Mouse (Mus musculus) hindbrain, embryonic 15.5 days (tissue): ENCODE data around the gene Magi1. TPM values are rescaled to one million over a fixed set of nuclear protein-coding genes. Genes with fewer than 3 reads are reported as not detected.
"Not testable (repeated sequence)": the region's sequence is repeated elsewhere in the genome, so short reads cannot be mapped to it uniquely, and the experiment has no call there.

Experiments used
- ATAC-seq: fragments of 200-750 bp; cut with Nextera tagmentation; 2 replicates; pipeline ENCODE4 v1.8.0; 2017; ENCODE audit warnings: low read depth, moderate number of reproducible peaks, moderate TSS enrichment; ENCODE audit not compliant: low FRiP score
- H3K27ac ChIP-seq: fragments of 300-500 bp; sonication (generic); replicated peaks from 2 replicates; pipeline ENCODE4 v1.5.1; 2015; ENCODE audit warnings: mild to moderate bottlenecking, inconsistent platforms
- H3K27me3 ChIP-seq: fragments of 300-500 bp; sonication (generic); 2 replicates; pipeline ENCODE4 v1.6.1; 2015; ENCODE audit warnings: control low read depth, inconsistent platforms
- H3K36me3 ChIP-seq: fragments of 300-500 bp; sonication (generic); 2 replicates; pipeline ENCODE4 v1.6.1; 2015; ENCODE audit warnings: control low read depth, inconsistent platforms
- H3K4me1 ChIP-seq: fragments of 300-500 bp; sonication (generic); replicated peaks from 2 replicates; pipeline ENCODE4 v1.6.1; 2015; ENCODE audit warnings: control low read depth, inconsistent platforms
- H3K4me2 ChIP-seq: fragments of 300-500 bp; sonication (generic); 2 replicates; pipeline ENCODE4 v1.6.1; 2015; ENCODE audit warnings: moderate library complexity, mild to moderate bottlenecking, inconsistent platforms
- H3K4me3 ChIP-seq: fragments of 300-500 bp; sonication (generic); 2 replicates; pipeline ENCODE4 v1.5.1; 2015; ENCODE audit warnings: mild to moderate bottlenecking, inconsistent platforms
- H3K9ac ChIP-seq: fragments of 300-500 bp; sonication (generic); 2 replicates; pipeline ENCODE4 v1.6.1; 2015; ENCODE audit warnings: inconsistent platforms
- H3K9me3 ChIP-seq: fragments of 300-500 bp; sonication (generic); 2 replicates; pipeline ENCODE4 v1.6.1; 2016; ENCODE audit warnings: control low read depth, inconsistent platforms
- WGBS: fragments of 180-500 bp; shearing (Covaris S2); methylation state at CpG from one replicate; pipeline ENCODE4 v1.1.7; 2015; 5-methylcytosine and 5-hydroxymethylcytosine counted together
- polyA plus RNA-seq: library from polyadenylated mRNA; unstranded; fragments of >200 nt; fragmentation: Nextera tagmentation; extraction: Ambion mirVana; gene quantifications from 2 replicates; pipeline ENCODE4 v1.2.1, GENCODE M21; 2015

Gene Magi1
- polyA plus RNA-seq, 1 experiment from 2014 or later = 30.4 TPM

DNA sequence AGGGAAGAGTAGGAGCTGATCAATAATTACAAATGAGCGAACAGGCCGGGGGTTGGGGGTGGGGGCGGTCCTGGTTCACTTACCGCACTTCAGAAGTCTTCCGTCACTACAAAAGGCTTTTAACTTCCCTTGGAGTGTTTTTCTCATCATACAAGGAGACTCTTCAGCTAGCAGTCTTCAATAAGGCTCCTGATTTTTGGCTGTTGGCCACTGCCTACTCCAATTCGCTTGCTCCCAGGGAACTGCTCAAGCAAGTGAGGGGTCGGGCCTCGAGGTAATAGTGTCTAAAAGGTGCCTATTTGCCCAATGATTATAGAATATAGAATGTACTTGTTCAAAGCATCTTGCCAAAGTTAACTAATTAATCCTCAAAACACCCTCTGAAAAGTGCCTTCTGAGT is 624.2 kb downstream of the Magi1 start:
- Histone ChIP-seq H3K9me3 (no peaks in the 10 kb centered on the region), H3K36me3 (no peaks in the 10 kb centered on the region), H3K4me2 (no peak overlapping the region), H3K4me1 (no peaks in the 10 kb centered on the region), H3K27me3 (no peaks in the 10 kb centered on the region), H3K9ac (no peak overlapping the region), H3K4me3 (no peak overlapping the region), H3K27ac (no peak overlapping the region)
- 46% methylated on average over 8 of the region's 8 CpGs for WGBS
- ATAC-seq = no peak

DNA sequence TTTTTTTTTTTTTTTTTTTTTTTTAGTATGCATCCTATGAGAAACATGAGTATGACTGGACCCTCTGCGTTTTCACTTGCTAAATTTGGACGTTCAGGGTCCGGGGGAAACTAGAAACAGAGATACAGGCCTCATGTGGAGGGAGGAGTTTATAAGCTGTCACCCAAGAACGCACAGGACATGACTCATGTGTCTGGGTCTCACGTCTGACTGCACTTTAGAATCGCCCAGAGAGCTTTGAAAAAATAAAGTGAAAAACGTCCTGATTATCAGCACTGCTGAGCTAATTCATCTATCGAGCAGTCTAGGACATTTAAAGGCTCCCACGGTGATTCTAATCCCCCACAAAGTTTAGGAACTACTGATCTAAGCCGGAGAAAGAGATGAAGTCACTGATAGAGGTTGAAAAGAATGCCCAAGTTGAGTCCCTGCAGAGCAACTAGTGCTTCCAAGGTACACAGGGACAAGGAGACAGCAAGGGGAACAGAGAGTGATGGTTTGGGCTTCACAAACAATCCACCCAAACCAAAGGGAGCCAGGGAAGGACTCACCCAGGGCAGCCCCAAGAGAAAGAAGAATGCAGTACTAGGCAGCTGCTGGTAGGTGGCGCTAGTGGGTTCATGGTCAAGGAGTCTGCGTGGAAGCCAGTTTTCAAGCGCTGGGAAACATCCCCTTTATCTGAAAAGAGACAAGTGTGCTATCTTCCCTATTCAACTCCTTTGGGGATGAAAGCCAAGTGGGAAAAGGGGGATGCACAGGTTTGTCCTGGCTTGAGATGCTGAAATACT is 626.3 kb downstream of the Magi1 start:
- Histone ChIP-seq H3K36me3 (no peaks in the 10 kb centered on the region), H3K9me3 (no peaks in the 10 kb centered on the region), H3K4me2 (no peak overlapping the region), H3K9ac (no peak overlapping the region), H3K4me1 (no peaks in the 10 kb centered on the region), H3K27me3 (no peaks in the 10 kb centered on the region), H3K27ac (no peak overlapping the region), H3K4me3 (no peak overlapping the region)
- ATAC-seq = no peak
- WGBS = 40% methylated on average over 13 of the region's 13 CpGs

DNA sequence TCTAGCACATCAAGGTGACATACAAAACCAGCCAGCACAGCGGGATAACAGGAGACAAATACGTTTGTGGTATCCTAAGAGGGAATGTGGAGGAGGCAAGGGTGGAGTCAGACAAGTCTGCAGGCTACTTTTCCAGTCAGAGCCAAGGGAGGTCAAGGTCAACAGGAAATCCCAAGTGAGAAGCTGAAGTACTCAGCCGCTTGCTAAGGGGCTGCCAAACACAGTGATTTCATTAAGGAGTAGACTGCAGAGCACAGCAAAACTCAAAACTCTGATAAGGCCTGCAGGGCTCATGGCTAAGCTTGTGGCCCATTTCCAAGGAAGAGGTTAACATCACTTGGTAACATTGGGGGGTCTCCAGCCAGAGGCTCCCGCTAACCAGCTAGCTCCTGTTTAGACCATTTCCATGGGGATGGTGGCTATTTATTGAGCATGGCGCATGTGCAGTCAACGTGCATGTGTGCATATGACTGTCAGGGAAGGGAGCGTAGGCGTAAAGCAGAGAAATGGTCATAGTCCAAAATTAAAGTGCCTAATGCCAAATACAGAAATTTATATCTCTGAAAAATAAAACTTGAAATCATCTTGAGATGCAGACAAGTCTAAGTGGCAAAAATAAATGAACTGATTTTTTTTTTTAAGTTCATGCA is 635.0 kb downstream of the Magi1 start:
- Histone ChIP-seq H3K9me3 (no peaks in the 10 kb centered on the region), H3K27ac (no peak overlapping the region), H3K4me3 (no peak overlapping the region), H3K9ac (no peak overlapping the region), H3K4me1 (no peaks in the 10 kb centered on the region), H3K36me3 (no peaks in the 10 kb centered on the region), H3K27me3 (no peaks in the 10 kb centered on the region), H3K4me2 (no peak overlapping the region)
- 82% methylated on average over 8 of the region's 8 CpGs for WGBS
- ATAC-seq = no peak

DNA sequence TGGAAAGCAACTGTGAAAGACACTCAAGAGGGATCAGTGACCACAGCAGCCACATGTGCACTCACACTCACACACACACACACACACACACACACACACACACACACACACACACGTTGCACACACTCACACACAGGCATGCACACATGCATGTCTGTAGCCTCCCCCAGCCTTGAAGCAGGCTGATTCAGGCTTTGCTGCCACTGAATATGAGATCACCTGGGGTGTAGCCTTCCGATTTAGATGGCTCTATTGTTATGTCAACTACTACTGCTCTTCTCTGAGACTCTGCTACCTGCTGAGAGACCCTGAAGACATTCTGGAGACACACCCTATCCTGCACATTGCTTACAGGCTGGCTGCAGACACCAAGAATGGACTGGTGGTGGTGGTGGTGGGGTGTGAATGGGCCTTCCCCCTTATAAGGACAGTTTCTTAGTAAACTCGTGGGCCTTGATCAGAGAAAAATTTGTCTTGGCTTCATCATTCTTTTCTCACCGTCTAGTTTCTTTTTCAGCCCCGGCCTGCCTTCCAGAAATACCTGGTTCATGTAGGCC is 653.9 kb downstream of the Magi1 start:
- H3K4me1 ChIP-seq, H3K36me3 ChIP-seq, H3K4me2 ChIP-seq, H3K27ac ChIP-seq, H3K27me3 ChIP-seq, H3K9ac ChIP-seq, H3K4me3 ChIP-seq, ATAC-seq, H3K9me3 ChIP-seq: not testable (repeated sequence)
- 65% methylated on average over 5 of the region's 5 CpGs for WGBS

DNA sequence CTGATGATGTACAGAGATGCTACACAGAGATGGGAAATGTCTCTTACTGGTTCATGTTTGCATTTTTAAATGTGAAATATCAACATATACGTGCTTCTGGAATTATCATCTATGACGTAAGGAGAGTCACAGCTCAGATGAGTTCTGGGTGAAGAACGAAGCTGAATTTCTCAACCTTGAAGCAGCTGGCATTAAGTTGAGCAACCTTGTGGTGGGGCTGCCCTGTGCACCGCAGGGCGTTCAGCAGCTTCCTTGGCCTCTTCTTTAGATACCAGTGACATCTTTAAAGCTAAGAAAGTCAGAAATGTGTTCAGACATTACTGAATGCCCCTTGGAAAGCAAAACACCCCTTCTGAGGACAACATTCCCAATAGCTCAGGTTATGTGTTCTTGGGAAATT is 656.5 kb downstream of the Magi1 start:
- 87% methylated on average over 5 of the region's 5 CpGs for WGBS
- H3K9me3 ChIP-seq = no peaks in the 10 kb centered on the region

More for the DNA sequence above, 656.5 kb downstream of the Magi1 start:
- Histone ChIP-seq H3K27ac (no peak overlapping the region), H3K36me3 (no peaks in the 10 kb centered on the region), H3K27me3 (no peaks in the 10 kb centered on the region), H3K4me1 (no peaks in the 10 kb centered on the region), H3K4me2 (no peak overlapping the region), H3K4me3 (no peak overlapping the region), H3K9ac (no peak overlapping the region)
- no peak for ATAC-seq

Other genes with a start within 250 kb of the Magi1 start
- 9.8 and 10.1 TPM in 2 replicates for gene Slc25a26, start 216.4 kb upstream of the Magi1 start, polyA plus RNA-seq